Mouse (Mus musculus): ENCODE results near the gene Dhx16. TPM values are rescaled to one million over a fixed set of nuclear protein-coding genes. Genes with fewer than 3 reads are reported as not detected.

Gene Dhx16
- polyA plus RNA-seq, 1 experiment from 2014 or later: 51.2 TPM

DNA sequence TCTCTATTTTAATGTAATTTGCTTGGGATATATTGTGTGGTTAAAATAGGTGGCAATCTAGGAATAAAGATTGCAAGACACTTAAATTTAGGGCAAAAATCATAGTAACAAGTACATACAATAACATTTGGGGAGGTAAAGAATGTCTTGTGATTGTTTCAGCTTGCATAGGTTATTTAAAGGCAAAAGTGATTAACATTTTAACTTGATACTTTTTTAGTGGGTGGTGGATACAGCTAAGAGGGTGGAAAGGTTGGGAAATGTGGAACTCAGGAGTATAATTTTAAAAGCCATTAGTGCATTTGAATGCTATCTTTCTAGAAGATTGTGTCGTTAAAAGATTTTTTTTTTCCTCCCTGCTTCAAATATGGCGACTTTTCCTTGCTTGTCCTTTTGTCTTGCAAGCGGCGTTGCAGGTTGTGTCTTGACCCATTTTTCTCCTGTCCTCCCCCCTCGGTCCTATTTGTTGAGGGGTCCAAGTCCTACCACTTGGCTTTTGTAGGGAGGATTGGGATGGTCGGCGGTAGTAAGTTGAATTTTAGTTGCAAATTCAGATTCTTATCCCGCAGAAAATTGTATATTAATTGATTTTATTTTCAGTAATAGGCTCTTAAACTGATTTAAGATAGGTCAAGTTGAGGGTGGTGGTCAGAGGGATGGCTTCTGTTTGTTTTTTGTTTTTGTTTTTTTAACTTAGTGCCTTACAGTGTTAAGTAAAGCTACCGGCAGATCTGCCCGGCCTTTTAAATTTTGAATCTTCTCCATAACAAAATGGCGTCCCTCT, 38.8 kb downstream of the Dhx16 start:
- Histone ChIP-seq H3K9me3 (ENCODE audit: control insufficient read depth, low read length) (no peaks in the 10 kb centered on the region), H3K4me3 (ENCODE audit: low read depth, low read length) (peak overlapping the region; percentile 78), H3K27me3 (ENCODE audit: control insufficient read depth, insufficient read depth, low read length) (no peaks in the 10 kb centered on the region), H3K36me3 (ENCODE audit: control insufficient read depth, insufficient read depth, low read length) (no peaks in the 10 kb centered on the region; the same call in 1 of the 2 replicates), H3K27ac (replicated peaks; ENCODE audit: low read depth, low read length) (peak overlapping the region; percentile 80), H3K4me1 (ENCODE audit: control insufficient read depth, insufficient read depth, low read length) (peaks cover 8% of the 10 kb centered on the region; the same call in 1 of the 2 replicates), H3K9ac (ENCODE audit: low read length) (peak overlapping the region; percentile 98), H3K4me2 (ENCODE audit: low read depth, severe bottlenecking) (peak overlapping the region; percentile 69)
- DNase-seq (ENCODE audit: low spot score) (peak; percentile 74), ATAC-seq (ENCODE audit: insufficient number of reproducible peaks, low FRiP score, low TSS enrichment, low read depth) (no peak)
- under 1% methylated on average over 11 of the region's 11 CpGs for WGBS

DNA sequence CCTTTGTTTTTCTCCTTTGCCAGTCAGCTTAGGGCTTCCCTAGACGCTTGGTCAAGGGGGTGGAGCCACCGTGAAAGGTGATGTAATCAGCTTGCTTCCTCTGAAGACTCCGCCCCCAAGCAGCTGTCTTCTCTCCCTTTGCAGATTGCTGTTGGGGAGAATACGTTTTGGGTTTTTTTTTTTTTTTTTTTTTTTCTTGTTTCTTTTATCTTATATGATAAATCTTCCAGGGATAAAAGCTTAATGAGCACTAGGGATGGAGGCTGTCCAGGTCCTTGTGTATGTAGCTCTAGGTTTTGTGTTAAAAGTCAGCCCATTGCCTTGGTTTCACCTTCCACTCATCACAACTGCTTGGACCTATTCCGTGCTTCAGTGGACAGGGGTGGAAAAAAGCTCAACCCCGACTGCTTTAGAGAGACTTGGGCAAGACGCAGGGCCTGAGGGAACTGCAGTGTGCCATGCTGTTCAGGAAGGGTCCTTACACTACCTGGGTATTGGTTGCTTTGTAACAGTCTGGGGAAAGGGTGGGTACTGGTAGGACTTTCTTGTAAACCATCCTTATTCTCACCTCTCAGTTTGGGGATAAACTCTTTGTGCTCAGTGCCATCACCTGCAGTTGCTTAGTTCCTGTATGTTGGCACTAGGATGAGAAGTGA, 39.6 kb downstream of the Dhx16 start:
- peaks cover 3% of the 10 kb centered on the region; the same call in 1 of the 2 replicates for H3K36me3 ChIP-seq (ENCODE audit: control insufficient read depth, insufficient read depth, low read length)
- DNase-seq (ENCODE audit: low spot score): peak; percentile 91
- peak overlapping the region; percentile 78 for H3K4me3 ChIP-seq (ENCODE audit: low read depth, low read length)
- WGBS: 18% methylated on average over 7 of the region's 7 CpGs
- H3K4me2 ChIP-seq (ENCODE audit: low read depth, severe bottlenecking): peak overlapping the region; percentile 69
- H3K4me1 ChIP-seq (ENCODE audit: control insufficient read depth, insufficient read depth, low read length): peaks cover 8% of the 10 kb centered on the region; the same call in 1 of the 2 replicates
- H3K9me3 ChIP-seq (ENCODE audit: control insufficient read depth, low read length): no peaks in the 10 kb centered on the region
- H3K9ac ChIP-seq (ENCODE audit: low read length): peak overlapping the region; percentile 98
- ATAC-seq (ENCODE audit: insufficient number of reproducible peaks, low FRiP score, low TSS enrichment, low read depth): peak; percentile 37; the same call in 1 of the 2 replicates
- no peaks in the 10 kb centered on the region for H3K27me3 ChIP-seq (ENCODE audit: control insufficient read depth, insufficient read depth, low read length)
- peak overlapping the region; percentile 80 for H3K27ac ChIP-seq (replicated peaks; ENCODE audit: low read depth, low read length)

DNA sequence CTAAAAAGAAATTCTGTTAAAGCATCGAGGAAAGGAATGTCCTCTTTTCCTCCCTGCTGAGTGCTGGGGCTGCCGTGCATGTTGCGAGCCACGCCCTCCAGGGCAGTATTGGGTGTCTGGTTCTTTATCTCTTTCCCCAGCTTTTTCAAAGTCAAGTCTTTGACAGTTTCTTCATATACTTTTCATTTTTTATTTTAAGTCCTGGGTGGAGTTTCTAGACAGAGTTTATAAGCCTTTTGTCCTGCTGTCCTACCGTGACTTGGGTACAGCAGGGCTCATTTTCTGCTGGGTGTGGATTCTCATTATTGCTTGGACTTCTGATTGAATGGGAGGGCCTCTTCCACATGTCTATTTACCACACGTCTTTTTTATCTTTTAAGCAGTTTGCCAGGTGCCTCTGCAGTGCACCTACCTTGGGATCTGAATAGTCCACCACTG, 40.3 kb downstream of the Dhx16 start:
- Histone ChIP-seq H3K27ac (replicated peaks; ENCODE audit: low read depth, low read length) (no peak overlapping the region), H3K9ac (ENCODE audit: low read length) (no peak overlapping the region), H3K9me3 (ENCODE audit: control insufficient read depth, low read length) (no peaks in the 10 kb centered on the region), H3K4me2 (ENCODE audit: low read depth, severe bottlenecking) (peak overlapping the region; percentile 69; the same call in 1 of the 2 replicates), H3K4me3 (ENCODE audit: low read depth, low read length) (0 out of 2 replicates have a peak overlapping the region, but pooled peaks have one; percentile 78), H3K36me3 (ENCODE audit: control insufficient read depth, insufficient read depth, low read length) (peaks cover 7% of the 10 kb centered on the region), H3K4me1 (ENCODE audit: control insufficient read depth, insufficient read depth, low read length) (peaks cover 8% of the 10 kb centered on the region; the same call in 1 of the 2 replicates), H3K27me3 (ENCODE audit: control insufficient read depth, insufficient read depth, low read length) (no peaks in the 10 kb centered on the region)
- 66% methylated on average over 6 of the region's 6 CpGs for WGBS
- DNase-seq (ENCODE audit: low spot score) (no peak), ATAC-seq (ENCODE audit: insufficient number of reproducible peaks, low FRiP score, low TSS enrichment, low read depth) (no peak)

DNA sequence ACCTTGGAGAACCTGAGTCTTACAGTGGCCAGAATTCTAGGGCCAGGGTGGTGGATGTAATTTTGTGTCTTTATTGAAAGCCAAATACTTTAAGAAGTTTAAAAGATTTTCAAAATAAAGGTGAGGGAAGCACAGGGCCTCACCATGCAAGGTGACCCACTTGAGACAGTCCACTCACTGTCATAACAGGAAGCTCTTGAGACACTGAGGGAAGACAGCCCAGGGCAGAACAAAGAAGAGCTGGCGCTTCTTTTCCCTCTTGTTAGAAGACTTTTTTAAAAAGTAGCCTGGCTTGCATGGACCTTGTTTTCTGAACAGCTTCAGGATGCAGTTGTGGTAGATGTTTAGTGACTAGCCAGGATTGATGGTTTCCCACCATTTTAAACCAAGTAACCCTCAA, 40.8 kb downstream of the Dhx16 start:
- Histone ChIP-seq H3K4me1 (ENCODE audit: control insufficient read depth, insufficient read depth, low read length) (peaks cover 6% of the 10 kb centered on the region; the same call in 1 of the 2 replicates), H3K4me2 (ENCODE audit: low read depth, severe bottlenecking) (no peak overlapping the region), H3K27me3 (ENCODE audit: control insufficient read depth, insufficient read depth, low read length) (no peaks in the 10 kb centered on the region), H3K27ac (replicated peaks; ENCODE audit: low read depth, low read length) (no peak overlapping the region), H3K9ac (ENCODE audit: low read length) (no peak overlapping the region), H3K9me3 (ENCODE audit: control insufficient read depth, low read length) (no peaks in the 10 kb centered on the region), H3K36me3 (ENCODE audit: control insufficient read depth, insufficient read depth, low read length) (peaks cover 9% of the 10 kb centered on the region), H3K4me3 (ENCODE audit: low read depth, low read length) (no peak overlapping the region)
- ATAC-seq (ENCODE audit: insufficient number of reproducible peaks, low FRiP score, low TSS enrichment, low read depth) (no peak), DNase-seq (ENCODE audit: low spot score) (no peak)
- 83% methylated on average over 1 of the region's 1 CpGs for WGBS

DNA sequence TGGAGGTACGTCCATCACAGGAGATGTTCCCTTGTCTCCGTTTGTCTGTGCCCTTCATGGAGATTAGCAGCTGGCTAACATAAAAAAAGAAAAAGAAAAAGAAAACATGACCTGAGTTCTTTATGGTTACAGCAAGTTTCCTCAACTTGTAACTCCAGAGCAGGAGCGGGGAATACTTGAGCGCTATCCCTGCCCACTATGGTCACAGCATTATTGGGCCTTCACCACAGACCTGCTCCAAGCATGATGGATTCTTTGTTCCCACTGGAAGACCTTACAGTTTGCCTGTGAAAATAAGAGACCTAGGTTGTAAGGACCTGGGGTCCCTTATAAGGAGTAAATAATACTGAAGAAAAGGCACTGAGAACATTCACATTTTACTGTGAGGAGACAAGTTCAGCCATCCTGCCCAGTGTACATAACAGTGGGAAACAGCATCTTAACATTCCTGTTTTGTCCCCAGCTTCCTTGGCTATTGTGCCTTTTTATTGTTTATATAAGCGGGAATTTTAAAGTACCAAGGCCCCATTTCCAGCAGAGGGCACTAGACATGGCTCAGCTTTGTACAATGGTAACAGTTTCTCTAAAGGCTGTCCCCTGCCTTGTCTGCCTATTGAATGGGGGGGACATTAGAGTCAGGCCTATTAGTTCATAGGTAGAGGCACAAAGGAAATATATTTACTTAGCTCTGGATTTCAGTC, 41.4 kb downstream of the Dhx16 start:
- no peak overlapping the region for H3K4me2 ChIP-seq (ENCODE audit: low read depth, severe bottlenecking)
- 0 out of 2 replicates have a peak, but pooled peaks cover 4% of the 10 kb centered on the region for H3K4me1 ChIP-seq (ENCODE audit: control insufficient read depth, insufficient read depth, low read length)
- WGBS: 82% methylated on average over 5 of the region's 5 CpGs
- no peaks in the 10 kb centered on the region for H3K9me3 ChIP-seq (ENCODE audit: control insufficient read depth, low read length)
- H3K9ac ChIP-seq (ENCODE audit: low read length): no peak overlapping the region
- H3K27me3 ChIP-seq (ENCODE audit: control insufficient read depth, insufficient read depth, low read length): no peaks in the 10 kb centered on the region
- H3K27ac ChIP-seq (replicated peaks; ENCODE audit: low read depth, low read length): no peak overlapping the region
- ATAC-seq (ENCODE audit: insufficient number of reproducible peaks, low FRiP score, low TSS enrichment, low read depth): no peak
- H3K4me3 ChIP-seq (ENCODE audit: low read depth, low read length): no peak overlapping the region
- H3K36me3 ChIP-seq (ENCODE audit: control insufficient read depth, insufficient read depth, low read length): peaks cover 9% of the 10 kb centered on the region
- peak; percentile 58 for DNase-seq (ENCODE audit: low spot score)

DNA sequence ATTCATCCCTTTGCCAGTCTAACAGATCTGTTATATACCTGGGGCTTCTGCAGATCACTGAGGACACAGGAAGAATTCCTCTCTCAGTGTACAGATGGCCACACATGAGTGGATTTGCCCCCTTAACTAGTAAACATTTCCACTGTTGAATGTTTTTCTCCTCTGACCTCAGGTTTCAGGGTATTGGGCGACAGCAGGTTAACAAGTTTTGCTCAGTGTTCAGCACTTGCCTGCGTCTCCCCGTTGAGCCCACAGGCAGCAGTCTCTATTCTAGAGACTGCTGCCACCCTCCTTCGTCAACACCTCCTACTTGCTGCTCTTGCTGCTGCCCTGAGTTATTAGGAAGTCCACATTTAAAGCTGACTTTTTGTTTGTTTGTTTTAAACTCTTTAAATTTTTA, 42.1 kb downstream of the Dhx16 start:
- no peak for ATAC-seq (ENCODE audit: insufficient number of reproducible peaks, low FRiP score, low TSS enrichment, low read depth)
- no peak for DNase-seq (ENCODE audit: low spot score)
- Histone ChIP-seq H3K4me3 (ENCODE audit: low read depth, low read length) (no peak overlapping the region), H3K9ac (ENCODE audit: low read length) (no peak overlapping the region), H3K9me3 (ENCODE audit: control insufficient read depth, low read length) (no peaks in the 10 kb centered on the region), H3K27ac (replicated peaks; ENCODE audit: low read depth, low read length) (no peak overlapping the region), H3K27me3 (ENCODE audit: control insufficient read depth, insufficient read depth, low read length) (no peaks in the 10 kb centered on the region), H3K36me3 (ENCODE audit: control insufficient read depth, insufficient read depth, low read length) (peaks cover 15% of the 10 kb centered on the region), H3K4me2 (ENCODE audit: low read depth, severe bottlenecking) (no peak overlapping the region), H3K4me1 (ENCODE audit: control insufficient read depth, insufficient read depth, low read length) (0 out of 2 replicates have a peak, but pooled peaks cover 4% of the 10 kb centered on the region)
- 94% methylated on average over 4 of the region's 4 CpGs for WGBS

DNA sequence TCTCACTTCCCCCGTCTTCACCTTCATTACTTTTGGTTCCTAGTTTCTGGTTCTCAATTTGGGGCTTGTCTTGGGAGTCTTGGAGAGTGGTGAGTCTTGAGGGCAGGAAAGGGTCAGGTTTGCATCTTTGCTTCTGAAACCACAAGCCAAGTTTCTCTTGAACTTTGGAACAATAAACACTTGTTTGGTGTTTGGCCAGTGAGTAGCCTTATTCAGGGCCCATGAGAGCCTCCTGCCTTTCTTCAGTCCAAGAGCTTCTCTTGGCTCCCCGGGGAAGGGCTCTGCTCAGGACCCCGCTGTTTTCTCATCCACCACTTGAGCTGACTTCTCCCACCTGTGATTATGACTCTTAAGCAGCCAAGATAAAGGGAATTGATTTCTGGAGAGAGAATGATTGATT, 42.9 kb downstream of the Dhx16 start:
- no peak overlapping the region for H3K4me2 ChIP-seq (ENCODE audit: low read depth, severe bottlenecking)
- H3K27ac ChIP-seq (replicated peaks; ENCODE audit: low read depth, low read length): no peak overlapping the region
- H3K36me3 ChIP-seq (ENCODE audit: control insufficient read depth, insufficient read depth, low read length): peaks cover 15% of the 10 kb centered on the region
- WGBS: 93% methylated on average over 3 of the region's 3 CpGs
- no peaks in the 10 kb centered on the region for H3K27me3 ChIP-seq (ENCODE audit: control insufficient read depth, insufficient read depth, low read length)
- ATAC-seq (ENCODE audit: insufficient number of reproducible peaks, low FRiP score, low TSS enrichment, low read depth) (no peak), DNase-seq (ENCODE audit: low spot score) (no peak)
- no peak overlapping the region for H3K9ac ChIP-seq (ENCODE audit: low read length)
- 0 out of 2 replicates have a peak, but pooled peaks cover 4% of the 10 kb centered on the region for H3K4me1 ChIP-seq (ENCODE audit: control insufficient read depth, insufficient read depth, low read length)
- no peak overlapping the region for H3K4me3 ChIP-seq (ENCODE audit: low read depth, low read length)
- no peaks in the 10 kb centered on the region for H3K9me3 ChIP-seq (ENCODE audit: control insufficient read depth, low read length)

DNA sequence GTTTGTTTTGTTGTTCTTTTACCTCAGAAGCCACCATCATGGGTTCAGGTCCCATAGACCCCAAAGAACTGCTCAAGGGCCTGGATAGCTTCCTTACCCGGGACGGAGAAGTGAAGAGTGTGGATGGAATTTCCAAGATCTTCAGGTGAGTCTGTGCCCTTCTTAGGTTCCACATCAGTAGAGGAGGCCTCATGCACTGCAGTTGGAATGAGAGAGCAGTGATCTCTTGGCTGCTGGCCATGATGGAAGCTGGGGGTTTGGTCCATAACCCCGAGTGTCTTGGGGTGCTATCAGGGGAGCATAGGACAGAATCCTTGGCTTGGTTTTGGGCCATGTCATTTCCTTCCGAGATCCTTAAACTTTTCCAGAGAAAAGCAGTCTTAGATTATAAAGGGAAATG, 43.7 kb downstream of the Dhx16 start:
- H3K36me3 ChIP-seq (ENCODE audit: control insufficient read depth, insufficient read depth, low read length): peaks cover 23% of the 10 kb centered on the region
- ATAC-seq (ENCODE audit: insufficient number of reproducible peaks, low FRiP score, low TSS enrichment, low read depth) (no peak), DNase-seq (ENCODE audit: low spot score) (no peak)
- no peak overlapping the region for H3K9ac ChIP-seq (ENCODE audit: low read length)
- H3K4me3 ChIP-seq (ENCODE audit: low read depth, low read length): no peak overlapping the region
- H3K27me3 ChIP-seq (ENCODE audit: control insufficient read depth, insufficient read depth, low read length): no peaks in the 10 kb centered on the region
- H3K27ac ChIP-seq (replicated peaks; ENCODE audit: low read depth, low read length): no peak overlapping the region
- no peaks in the 10 kb centered on the region for H3K9me3 ChIP-seq (ENCODE audit: control insufficient read depth, low read length)
- 0 out of 2 replicates have a peak, but pooled peaks cover 4% of the 10 kb centered on the region for H3K4me1 ChIP-seq (ENCODE audit: control insufficient read depth, insufficient read depth, low read length)
- no peak overlapping the region for H3K4me2 ChIP-seq (ENCODE audit: low read depth, severe bottlenecking)
- 93% methylated on average over 4 of the region's 4 CpGs for WGBS

All from limb, embryonic 11.5 days (tissue).